Mouse (Mus musculus): ENCODE results near the gene Fam69a. TPM values are rescaled to one million over a fixed set of nuclear protein-coding genes. Genes with fewer than 3 reads are reported as not detected.

Fam69a gene
- polyA plus RNA-seq, 1 experiment from 2014 or later: 50.0 TPM

DNA sequence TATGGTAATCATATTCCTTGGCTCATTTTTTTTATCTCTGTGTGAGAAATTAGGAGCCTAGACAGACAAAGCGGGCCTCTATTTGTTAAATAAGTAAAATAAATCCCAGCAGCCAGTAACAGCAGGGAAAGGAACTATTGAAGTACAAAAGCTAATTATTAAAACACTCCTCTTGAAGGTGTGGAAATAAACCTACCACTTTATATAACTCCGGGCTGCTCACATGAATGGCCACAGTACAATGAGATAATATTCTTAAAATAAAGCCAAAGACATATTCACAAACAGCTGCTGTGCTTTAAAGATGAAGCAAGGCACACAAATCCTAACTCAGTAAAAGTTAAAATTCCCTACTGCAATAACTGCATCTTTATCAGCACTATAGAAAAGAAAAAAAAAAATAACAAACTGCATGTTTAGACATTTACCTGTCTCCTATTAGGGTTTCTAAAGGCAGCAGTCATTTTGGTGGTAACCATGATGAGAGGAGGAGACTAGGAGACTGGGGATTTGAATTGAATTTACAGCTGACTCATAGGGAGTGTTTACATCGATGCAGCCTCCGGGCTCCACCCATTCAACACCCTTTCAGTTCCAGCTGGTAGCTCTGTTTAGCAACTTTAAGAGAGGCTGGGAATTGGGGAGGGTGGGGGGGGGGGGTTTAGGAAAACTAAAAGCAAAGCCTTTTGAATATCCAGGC, 112.2 kb downstream of the Fam69a start, which contains the start of gene Evi5:
Gene Evi5, minus strand, starts transcription at position 547 of the 700 bp plus-strand sequence.
- Histone ChIP-seq H3K36me3 (replicated peaks) (no peaks in the 10 kb centered on the region), H3K4me3 (no peak within 1 kb of the TSS), H3K4me1 (no peaks in the 10 kb centered on the region), H3K9ac (no peak within 1 kb of the TSS), H3K4me2 (no peak within 1 kb of the TSS), H3K27me3 (replicated peaks) (0 out of 2 replicates have a peak, but pooled peaks cover 3% of the 10 kb centered on the region), H3K27ac (no peak within 1 kb of the TSS), H3K9me3 (no peaks in the 10 kb centered on the region)
- ATAC-seq (replicated peaks): no peak
- WGBS: 44% methylated on average over 4 of the region's 4 CpGs

DNA sequence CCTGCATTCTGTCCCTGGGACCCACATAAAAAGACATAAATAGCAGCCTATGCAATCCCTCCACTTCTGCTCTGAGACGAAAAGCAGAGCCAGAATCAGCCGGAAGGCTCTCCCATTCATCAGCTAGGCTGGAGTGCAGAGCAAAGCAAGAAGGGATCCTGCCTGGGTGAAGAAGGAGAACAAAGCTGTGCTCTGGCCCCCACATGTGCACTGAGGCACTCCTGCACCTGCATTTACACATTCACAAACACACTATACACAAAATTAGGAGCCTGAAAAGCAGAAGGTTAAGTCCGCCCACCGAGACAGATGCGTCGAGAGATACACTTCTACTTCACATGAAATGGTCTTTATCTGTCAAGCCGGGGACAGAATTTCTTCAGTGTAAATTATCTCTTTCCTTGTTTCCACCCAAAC, 113.0 kb downstream of the Fam69a start:
- Histone ChIP-seq H3K27me3 (replicated peaks) (0 out of 2 replicates have a peak, but pooled peaks cover 3% of the 10 kb centered on the region), H3K27ac (no peak overlapping the region), H3K9ac (no peak overlapping the region), H3K4me2 (no peak overlapping the region), H3K4me1 (no peaks in the 10 kb centered on the region), H3K4me3 (no peak overlapping the region), H3K36me3 (replicated peaks) (no peaks in the 10 kb centered on the region), H3K9me3 (no peaks in the 10 kb centered on the region)
- WGBS: 72% methylated on average over 7 of the region's 7 CpGs
- ATAC-seq (replicated peaks): no peak

- Histone ChIP-seq H3K27ac (no peak overlapping the region), H3K27me3 (replicated peaks) (0 out of 2 replicates have a peak, but pooled peaks cover 3% of the 10 kb centered on the region), H3K4me1 (no peaks in the 10 kb centered on the region), H3K9ac (no peak overlapping the region), H3K4me3 (no peak overlapping the region), H3K9me3 (no peaks in the 10 kb centered on the region), H3K4me2 (no peak overlapping the region), H3K36me3 (replicated peaks) (no peaks in the 10 kb centered on the region)
- WGBS: 90% methylated on average over 6 of the region's 6 CpGs
- no peak for ATAC-seq (replicated peaks)
These were observed 113.6 kb downstream of the Fam69a start for GRCm38 (mm10) chr5:107873330-107873729.

- peaks cover 15% of the 10 kb centered on the region for H3K4me1 ChIP-seq
- 67% methylated on average over 2 of the region's 2 CpGs for WGBS
- no peaks in the 10 kb centered on the region for H3K9me3 ChIP-seq
- H3K36me3 ChIP-seq (replicated peaks): no peaks in the 10 kb centered on the region
- no peak overlapping the region; the same call in 1 of the 2 replicates for H3K4me2 ChIP-seq
- H3K27ac ChIP-seq: no peak overlapping the region
- no peak overlapping the region for H3K4me3 ChIP-seq
- H3K9ac ChIP-seq: no peak overlapping the region
- no peak for ATAC-seq (replicated peaks)
- 0 out of 2 replicates have a peak, but pooled peaks cover 3% of the 10 kb centered on the region for H3K27me3 ChIP-seq (replicated peaks)
These were observed 117.2 kb downstream of the Fam69a start for GRCm38 (mm10) chr5:107869701-107870100.

GRCm38 (mm10) chr5:107868905-107869424, 117.9 kb downstream of the Fam69a start:
- peak overlapping the region; percentile 76 for H3K4me3 ChIP-seq
- peak overlapping the region; percentile 92 for H3K27ac ChIP-seq
- ATAC-seq (replicated peaks): peak; percentile 99
- peak overlapping the region; percentile 74 for H3K4me2 ChIP-seq
- H3K36me3 ChIP-seq (replicated peaks): no peaks in the 10 kb centered on the region
- peak overlapping the region; percentile 71 for H3K9ac ChIP-seq
- WGBS: 0% methylated on average over 57 of the region's 58 CpGs
- H3K4me1 ChIP-seq: peaks cover 15% of the 10 kb centered on the region
- 0 out of 2 replicates have a peak, but pooled peaks cover 3% of the 10 kb centered on the region for H3K27me3 ChIP-seq (replicated peaks)
- no peaks in the 10 kb centered on the region for H3K9me3 ChIP-seq

DNA sequence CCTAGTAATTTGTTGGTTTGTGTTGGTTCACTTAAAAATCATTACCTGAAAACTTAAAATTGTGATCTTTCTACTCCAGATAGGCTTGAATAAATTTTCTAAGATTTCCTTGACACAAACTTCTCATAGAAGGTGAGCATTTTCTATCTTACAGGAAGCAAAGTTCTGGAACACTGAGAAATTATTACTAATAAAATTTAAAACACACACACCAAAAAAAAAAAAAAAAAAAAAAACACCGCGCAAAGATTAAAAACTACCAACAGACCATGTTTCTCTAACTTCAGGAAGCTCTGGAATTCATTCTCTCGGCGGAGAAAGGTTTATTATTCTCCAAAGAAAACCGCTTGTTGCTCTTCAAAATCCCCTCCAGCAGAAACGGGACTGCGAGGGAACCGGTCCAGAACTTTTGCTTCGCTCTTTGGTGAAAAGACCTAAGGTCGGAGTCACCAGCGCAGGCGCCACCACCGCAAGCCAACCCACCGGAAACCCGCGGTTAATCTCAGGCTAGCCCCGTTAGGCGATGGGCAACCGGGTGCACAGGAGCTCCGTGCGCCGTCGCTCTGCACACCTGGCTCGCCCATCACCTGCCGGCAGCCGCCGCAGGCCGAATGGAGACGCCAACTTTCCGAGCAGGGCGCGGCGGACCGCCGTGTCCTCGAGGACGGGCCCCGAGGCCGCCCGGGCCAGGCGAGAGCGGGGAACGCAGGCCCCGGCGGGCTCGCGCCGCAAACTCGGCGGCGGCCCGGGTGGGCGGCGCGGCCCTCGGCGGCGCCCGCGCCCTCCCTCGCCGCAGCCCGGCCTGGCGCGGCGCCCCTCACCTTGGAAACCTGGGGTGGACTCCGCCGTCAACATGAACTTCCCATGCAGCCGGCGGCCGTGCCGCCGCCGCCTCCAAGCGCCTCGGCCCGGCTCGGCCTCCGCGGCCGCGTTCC, 118.6 kb downstream of the Fam69a start:
- Histone ChIP-seq H3K4me1 (peaks cover 15% of the 10 kb centered on the region), H3K9me3 (no peaks in the 10 kb centered on the region), H3K4me3 (peak overlapping the region; percentile 76), H3K36me3 (replicated peaks) (no peaks in the 10 kb centered on the region), H3K4me2 (peak overlapping the region; percentile 74), H3K27me3 (replicated peaks) (0 out of 2 replicates have a peak, but pooled peaks cover 3% of the 10 kb centered on the region), H3K9ac (peak overlapping the region; percentile 71), H3K27ac (peak overlapping the region; percentile 92)
- under 1% methylated on average over 72 of the region's 82 CpGs for WGBS
- ATAC-seq (replicated peaks): peak; percentile 87

DNA sequence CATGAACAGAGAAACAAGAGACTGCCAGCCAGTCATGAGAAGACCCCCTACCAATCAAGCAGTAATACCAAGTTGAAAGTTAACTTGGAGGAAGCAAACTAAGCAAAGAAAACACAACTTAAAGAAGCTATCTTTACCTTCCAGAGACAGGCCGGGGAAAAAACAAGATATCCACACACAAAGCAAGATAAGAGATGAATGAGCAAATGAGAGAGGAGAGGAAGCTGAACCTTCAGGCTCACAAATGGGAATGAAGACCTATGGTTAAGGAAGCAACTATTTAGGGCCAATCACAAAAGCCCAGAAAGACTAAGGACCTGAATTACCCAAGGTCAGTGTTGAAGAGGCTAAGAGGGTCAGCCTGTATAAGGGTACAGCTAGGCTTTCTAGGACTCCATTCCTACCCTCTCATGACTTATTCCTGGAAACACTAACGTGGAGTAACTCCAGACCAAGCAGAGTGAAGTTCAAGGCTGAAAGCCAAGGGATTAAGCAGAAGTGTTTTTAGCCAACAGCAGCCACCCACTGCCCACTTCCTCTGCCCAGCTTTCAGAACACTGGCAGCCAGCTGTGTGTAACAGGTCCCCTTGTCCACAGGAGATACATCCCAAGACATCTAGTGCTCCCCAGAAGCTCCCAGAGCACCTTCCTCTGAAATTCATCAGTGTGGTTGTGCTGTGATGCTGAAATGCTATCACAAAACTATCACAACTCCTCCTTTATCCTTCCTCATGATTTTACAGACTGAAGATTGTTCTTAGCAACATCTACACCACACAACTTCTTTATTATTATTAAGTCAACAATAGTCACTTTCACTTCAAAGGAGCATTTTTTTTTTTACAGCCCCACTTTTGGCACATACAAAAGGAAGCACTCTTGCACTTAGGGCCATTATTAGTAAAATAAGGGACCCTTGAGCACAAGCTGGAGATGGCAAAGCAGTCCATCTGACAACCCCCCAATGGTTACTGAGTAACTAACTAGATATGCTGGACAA, 120.5 kb downstream of the Fam69a start:
- WGBS: 71% methylated on average over 2 of the region's 2 CpGs
- ATAC-seq (replicated peaks): no peak

DNA sequence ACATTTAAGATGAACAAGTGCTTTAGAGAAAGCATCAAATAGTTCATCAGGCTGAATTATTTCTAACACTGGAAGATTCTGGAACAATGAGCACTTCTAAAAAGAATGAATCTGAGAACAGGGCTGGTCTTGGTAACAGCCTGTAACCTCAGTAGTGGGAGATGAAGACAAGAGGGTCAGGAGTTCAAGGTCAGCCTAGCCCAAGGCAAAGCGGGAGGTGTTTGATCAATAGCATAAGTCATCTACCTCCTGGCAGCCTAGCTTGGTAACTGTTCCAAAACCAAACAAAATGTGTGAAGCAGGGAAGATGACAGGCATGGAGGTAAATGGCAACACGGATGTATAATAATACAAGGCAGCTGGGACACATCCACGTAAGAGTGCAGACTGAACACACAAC, 122.9 kb downstream of the Fam69a start:
- no peak for ATAC-seq (replicated peaks)
- H3K27me3 ChIP-seq (replicated peaks): no peaks in the 10 kb centered on the region
- H3K9ac ChIP-seq: no peak overlapping the region
- H3K36me3 ChIP-seq (replicated peaks): no peaks in the 10 kb centered on the region
- no peaks in the 10 kb centered on the region for H3K9me3 ChIP-seq
- peaks cover 15% of the 10 kb centered on the region for H3K4me1 ChIP-seq
- no peak overlapping the region for H3K4me3 ChIP-seq
- no peak overlapping the region for H3K27ac ChIP-seq
- 88% methylated on average over 3 of the region's 3 CpGs for WGBS
- H3K4me2 ChIP-seq: no peak overlapping the region

More for the DNA sequence above, 120.5 kb downstream of the Fam69a start:
- H3K9me3 ChIP-seq: no peaks in the 10 kb centered on the region
- no peak overlapping the region for H3K4me2 ChIP-seq
- H3K4me3 ChIP-seq: no peak overlapping the region
- no peak overlapping the region for H3K9ac ChIP-seq
- no peaks in the 10 kb centered on the region for H3K27me3 ChIP-seq (replicated peaks)
- peaks cover 15% of the 10 kb centered on the region for H3K4me1 ChIP-seq
- no peak overlapping the region for H3K27ac ChIP-seq
- H3K36me3 ChIP-seq (replicated peaks): no peaks in the 10 kb centered on the region

- whole genome bisulfite sequencing: 52% methylated on average over 2 of the region's 2 CpGs
- no peak for ATAC-seq (replicated peaks)
These were observed 127.9 kb downstream of the Fam69a start for GRCm38 (mm10) chr5:107858963-107859362.

More at GRCm38 (mm10) chr5:107858963-107859362, 127.9 kb downstream of the Fam69a start:
- H3K36me3 ChIP-seq (replicated peaks): no peaks in the 10 kb centered on the region
- H3K27me3 ChIP-seq (replicated peaks): no peaks in the 10 kb centered on the region
- 0 out of 2 replicates have a peak, but pooled peaks cover under 1% of the 10 kb centered on the region for H3K4me1 ChIP-seq
- no peak overlapping the region for H3K9ac ChIP-seq
- no peak overlapping the region for H3K4me2 ChIP-seq
- H3K27ac ChIP-seq: no peak overlapping the region
- H3K9me3 ChIP-seq: no peaks in the 10 kb centered on the region
- H3K4me3 ChIP-seq: no peak overlapping the region
